Mouse (Mus musculus) brain, embryonic 14.5 days (tissue): ENCODE results near the gene Tnik.

Experiments used
- CTCF ChIP-seq: fragments of 200-500 bp; IDR thresholded peaks from 2 replicates; pipeline ENCODE4 v1.5.1; 2012; ENCODE audit warnings: inconsistent platforms, mild to moderate bottlenecking, moderate library complexity, borderline replicate concordance; ENCODE audit not compliant: insufficient read depth, insufficient read length; ENCODE audit errors: extremely low read depth
- POLR2A ChIP-seq: fragments of 200-500 bp; IDR thresholded peaks from 2 replicates; pipeline ENCODE4 v1.6.1; 2012; ENCODE audit warnings: mild to moderate bottlenecking, inconsistent platforms, borderline replicate concordance; ENCODE audit not compliant: poor library complexity, insufficient read depth, insufficient read length, severe bottlenecking; ENCODE audit errors: extremely low read depth

DNA sequence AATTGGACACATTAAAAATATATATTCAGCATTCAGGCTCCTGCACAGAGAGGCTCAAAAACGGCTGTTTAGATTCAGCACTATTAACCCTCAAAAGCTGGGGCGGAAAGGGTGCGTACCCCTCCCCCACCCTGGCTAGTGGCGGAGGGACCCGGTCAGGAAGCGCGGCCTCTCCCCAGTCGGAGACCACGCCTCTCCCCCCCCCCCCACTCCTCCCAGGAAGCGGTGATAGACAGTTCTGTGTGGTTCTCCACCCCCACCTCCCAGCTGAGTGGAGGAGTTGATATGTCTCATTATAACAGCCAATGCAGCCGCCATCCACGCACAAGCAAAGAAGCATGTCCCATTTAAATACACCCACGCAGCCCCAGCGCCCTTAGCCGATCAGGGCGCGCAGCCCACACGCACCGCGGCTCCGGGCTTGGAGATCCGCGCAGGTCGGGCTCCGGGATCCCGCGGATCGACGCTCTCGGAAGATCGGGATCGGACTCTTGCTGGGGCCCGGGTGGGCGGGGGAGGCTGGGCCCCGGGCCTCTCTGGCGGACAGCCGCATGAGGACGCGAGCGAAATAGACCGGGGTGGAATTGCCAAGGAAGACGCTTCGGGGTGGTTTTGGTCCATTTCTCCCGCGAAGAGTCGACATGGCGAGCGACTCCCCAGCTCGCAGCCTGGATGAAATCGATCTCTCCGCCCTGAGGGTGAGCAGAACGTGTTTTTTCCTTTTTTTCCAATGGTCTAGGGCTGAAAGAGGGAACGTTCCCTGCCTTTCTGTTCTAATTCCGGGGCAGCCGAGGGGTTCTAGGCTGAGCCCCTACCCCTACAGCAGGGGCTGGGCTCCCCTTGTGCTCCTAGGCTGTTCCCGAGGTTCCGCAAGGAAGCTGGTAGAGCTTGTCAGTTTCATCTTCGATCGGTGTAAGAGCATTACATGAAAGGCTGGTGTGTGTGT, at the start of gene Tnik:
- TF ChIP-seq POLR2A (0 out of 2 replicates have a peak, but pooled peaks have one; percentile 31), CTCF (no peak)
